Mouse (Mus musculus) ES-E14 (cell line): ENCODE results near the gene Smarcc2. TPM values are rescaled to one million over a fixed set of nuclear protein-coding genes. Genes with fewer than 3 reads are reported as not detected.
"Not testable (repeated sequence)": the region's sequence is repeated elsewhere in the genome, so short reads cannot be mapped to it uniquely, and the experiment has no call there.

ENCODE experiments used
- DNase-seq: peaks from one replicate; pipeline ENCODE4 v3.0.0-alpha.2; 2013; ENCODE audit warnings: low read depth, low spot score
- H3K27ac ChIP-seq: 2 replicates; pipeline ENCODE4 v1.5.1; 2012; ENCODE audit warnings: low read depth, mild to moderate bottlenecking, low read length, moderate library complexity, mixed read lengths; ENCODE audit not compliant: poor library complexity, insufficient read depth, severe bottlenecking
- H3K36me3 ChIP-seq: 2 replicates; pipeline ENCODE4 v1.6.1; 2012; ENCODE audit warnings: mild to moderate bottlenecking, low read length, moderate library complexity, mixed read lengths; ENCODE audit not compliant: control insufficient read depth, poor library complexity, insufficient read depth, severe bottlenecking
- H3K4me1 ChIP-seq, 2 experiments: fragments of 150-350 bp in 1 of 2; sonication (generic) in 1 of 2; 2 replicates each; pipeline ENCODE4 v1.6.1; 2012; ENCODE audit warnings: low read length in 2 of 2, mild to moderate bottlenecking in 1 of 2, mixed read lengths in 1 of 2; ENCODE audit not compliant: control insufficient read depth in 2 of 2, insufficient read depth in 2 of 2, poor library complexity in 1 of 2
- H3K4me3 ChIP-seq, 2 experiments: fragments of 150-350 bp in 1 of 2; sonication (generic) in 1 of 2; 2 replicates each; pipeline ENCODE4 v1.5.1; 2012; ENCODE audit warnings: low read length in 2 of 2, low read depth in 1 of 2, mild to moderate bottlenecking in 1 of 2, mixed read lengths in 1 of 2; ENCODE audit not compliant: insufficient read depth in 1 of 2, poor library complexity in 1 of 2, severe bottlenecking in 1 of 2
- H3K9ac ChIP-seq: 2 replicates; pipeline ENCODE4 v1.6.1; 2012; ENCODE audit warnings: low read depth, mild to moderate bottlenecking, low read length, mixed read lengths; ENCODE audit not compliant: poor library complexity, insufficient read depth, severe bottlenecking
- H3K9me3 ChIP-seq: fragments of 150-350 bp; sonication (generic); 2 replicates; pipeline ENCODE4 v1.6.1; 2012; ENCODE audit warnings: low read depth, mild to moderate bottlenecking, low read length; ENCODE audit not compliant: control insufficient read depth, insufficient read depth
- CHD2 ChIP-seq: IDR thresholded peaks from 2 replicates; pipeline ENCODE4 v1.6.1; 2014; ENCODE audit warnings: mild to moderate bottlenecking, low read depth, low read length, inconsistent platforms
- HCFC1 ChIP-seq: IDR thresholded peaks from 2 replicates; pipeline ENCODE4 v1.6.1; 2012; ENCODE audit warnings: low read length, inconsistent platforms, borderline replicate concordance; ENCODE audit not compliant: insufficient read depth
- MAFK ChIP-seq: IDR thresholded peaks from 2 replicates; pipeline ENCODE4 v1.6.1; 2014; ENCODE audit warnings: mild to moderate bottlenecking, low read depth, low read length, inconsistent platforms; ENCODE audit not compliant: insufficient read depth
- ZC3H11A ChIP-seq: IDR thresholded peaks from 2 replicates; pipeline ENCODE4 v1.6.1; 2012; ENCODE audit warnings: low read depth, mild to moderate bottlenecking, inconsistent platforms, low read length, borderline replicate concordance
- ZNF384 ChIP-seq: IDR thresholded peaks from 2 replicates; pipeline ENCODE4 v1.6.1; 2012; ENCODE audit warnings: low read depth, low read length, inconsistent platforms
- in situ Hi-C, 2 experiments: fragments of 600-800 bp; cut with MboI; formaldehyde crosslinking; loops; one replicate each; pipeline ENCODE4 v1.15.1; 2025; ENCODE audit warnings: low sequenced_read_pairs in 2 of 2, inconsistent platforms in 1 of 2; ENCODE audit not compliant: unreplicated experiment in 2 of 2
- total RNA-seq: library from RNA; depleted of rRNA; stranded (reverse); fragments of 300-350 nt; gene quantifications from 2 replicates; pipeline ENCODE4 v1.2.3, GENCODE M21; 2012

Gene Smarcc2
- total RNA-seq, 1 experiment, result 18.9 TPM

DNA sequence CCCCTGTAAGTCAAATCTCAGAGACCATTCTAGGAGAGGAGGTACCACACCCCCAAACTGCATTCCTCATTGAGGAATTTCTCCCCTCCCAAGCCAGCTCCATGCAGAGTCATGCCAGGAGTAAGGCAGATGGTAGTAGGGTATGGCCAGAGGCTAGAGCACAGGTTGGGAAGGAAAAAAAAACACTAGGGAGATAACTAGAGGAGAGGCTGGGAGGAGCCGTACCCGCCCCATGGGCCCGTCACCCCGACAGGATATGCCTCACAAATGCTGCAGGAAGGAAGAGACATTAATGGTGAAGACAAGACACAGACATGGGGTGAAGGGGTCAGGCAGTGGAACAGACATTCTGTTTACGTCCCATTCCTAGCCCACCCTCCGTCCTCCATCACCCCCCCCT is 32.4 kb downstream of the Smarcc2 start:
- no peak for DNase-seq
- Histone ChIP-seq H3K4me3 (0 out of 4 replicates have a peak overlapping the region, but pooled peaks of 1 of the 2 experiments have one; percentile 6), H3K27ac (no peak overlapping the region), H3K9ac (no peak overlapping the region), H3K36me3 (peaks cover 42% of the 10 kb centered on the region), H3K4me1 (peaks cover 2 to 36% of the 10 kb centered on the region in 2 experiments; a peak in 3 of 4 replicates), H3K9me3 (no peaks in the 10 kb centered on the region)
- in situ Hi-C loops, result no loop called here
- TF ChIP-seq ZNF384 (peak; percentile 63; the same call in 1 of the 2 replicates), HCFC1 (no peak)

DNA sequence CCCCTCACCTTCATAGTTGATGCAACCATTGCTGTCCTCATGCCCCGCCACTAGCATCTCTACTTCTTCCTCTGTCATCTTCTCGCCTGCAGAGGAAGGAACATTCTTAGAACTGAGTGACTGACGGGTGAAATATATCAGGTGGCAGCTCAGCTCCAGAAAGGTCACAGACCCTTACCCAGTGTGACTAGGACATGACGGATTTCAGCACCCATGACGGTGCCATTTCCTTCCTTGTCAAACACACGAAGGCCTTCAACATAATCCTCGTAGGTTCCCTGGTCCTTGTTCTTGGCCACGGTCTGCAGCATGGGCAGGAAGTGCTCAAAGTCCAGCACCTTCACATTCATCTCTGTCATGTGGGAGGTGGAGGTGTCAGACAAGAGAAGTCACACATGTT is 33.0 kb downstream of the Smarcc2 start:
- H3K9ac ChIP-seq, in situ Hi-C loops, H3K27ac ChIP-seq, DNase-seq, H3K9me3 ChIP-seq: not testable (repeated sequence)
- peak overlapping the region; percentile 83 to 95 for H3K4me3 ChIP-seq
- peaks cover 40% of the 10 kb centered on the region for H3K36me3 ChIP-seq
- H3K4me1 ChIP-seq, result peaks cover 2 to 38% of the 10 kb centered on the region in 2 experiments; a peak in 3 of 4 replicates

DNA sequence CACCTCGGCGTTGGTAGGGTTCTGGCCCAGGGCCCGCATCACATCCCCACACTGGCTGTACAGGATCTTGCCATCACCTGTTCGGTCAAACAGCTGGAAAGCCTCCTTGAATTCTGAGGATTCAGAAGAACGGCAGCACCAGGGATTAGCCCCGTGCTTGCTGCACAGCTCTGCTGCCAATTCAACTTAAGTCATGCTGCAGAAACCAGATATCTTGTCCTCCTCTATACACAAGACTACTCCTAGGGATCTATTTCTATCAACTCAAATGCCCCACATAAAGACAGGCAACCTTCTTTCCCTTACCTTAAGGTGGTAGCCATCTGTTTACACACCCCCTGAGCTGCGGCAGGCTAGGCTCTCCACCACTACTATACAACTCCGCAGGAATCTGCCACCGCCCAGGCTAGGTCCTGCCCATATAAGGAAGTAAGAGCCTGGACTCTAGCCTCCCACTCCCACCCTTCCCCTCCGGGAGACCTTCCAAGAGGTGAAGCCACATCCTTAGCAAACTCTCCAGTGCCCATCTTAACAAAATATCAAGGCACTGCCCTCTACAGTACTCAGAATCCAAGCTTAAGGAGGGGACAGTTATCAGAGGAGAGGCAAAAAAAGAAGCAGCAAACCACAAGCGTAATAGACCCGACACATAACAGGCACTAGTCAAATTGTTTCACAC is 33.7 kb downstream of the Smarcc2 start:
- Histone ChIP-seq H3K9me3 (no peaks in the 10 kb centered on the region), H3K4me1 (peaks cover 2 to 37% of the 10 kb centered on the region in 2 experiments; a peak in 3 of 4 replicates), H3K27ac (peak overlapping the region; percentile 51), H3K4me3 (peak overlapping the region; percentile 83 to 95), H3K9ac (peak overlapping the region; percentile 82), H3K36me3 (peaks cover 35% of the 10 kb centered on the region)
- TF ChIP-seq MAFK, result no peak
- 0 out of 2 replicates have a peak, but pooled peaks have one; percentile 29 for TF ChIP-seq CHD2
- in situ Hi-C loops, result no loop called here
- DNase-seq, result no peak

DNA sequence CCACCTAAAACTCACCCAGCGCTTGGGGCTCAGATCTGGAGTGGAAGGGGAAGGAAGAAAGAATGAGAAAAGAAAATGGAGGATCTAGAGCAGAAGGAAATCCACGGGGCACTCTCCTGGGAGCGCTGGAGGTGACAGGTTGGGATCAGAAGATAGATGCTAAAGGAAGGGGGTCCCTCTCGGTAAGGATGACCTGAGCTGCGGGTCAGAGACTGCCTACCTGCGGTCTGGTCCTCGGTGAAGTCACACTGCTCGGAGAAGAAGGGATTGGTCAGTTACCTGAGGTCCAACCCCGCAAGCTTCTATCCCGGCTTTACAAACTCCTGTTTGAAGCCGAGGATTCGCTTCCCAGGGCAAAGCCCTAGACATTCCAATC is 34.3 kb downstream of the Smarcc2 start:
- peaks cover 31% of the 10 kb centered on the region for H3K36me3 ChIP-seq
- H3K9ac ChIP-seq, result peak overlapping the region; percentile 82
- no peak for TF ChIP-seq ZC3H11A
- TF ChIP-seq HCFC1, result no peak
- in situ Hi-C loops, result no loop called here
- H3K27ac ChIP-seq, result peak overlapping the region; percentile 51
- H3K9me3 ChIP-seq, result no peaks in the 10 kb centered on the region
- peak overlapping the region; percentile 83 to 95 for H3K4me3 ChIP-seq
- no peak for DNase-seq
- H3K4me1 ChIP-seq, result peaks cover 2 to 33% of the 10 kb centered on the region in 2 experiments; a peak in 3 of 4 replicates
